Mouse (Mus musculus) midbrain, embryonic 10.5 days (tissue): ENCODE results near the gene Birc2. TPM values are rescaled to one million over a fixed set of nuclear protein-coding genes. Genes with fewer than 3 reads are reported as not detected.

Experiments used
- DNase-seq: peaks from one replicate; pipeline ENCODE4 v3.0.0-alpha.2; 2017; ENCODE audit warnings: low spot score
- H3K27ac ChIP-seq: fragments of 300-500 bp; sonication (generic); replicated peaks from 2 replicates; pipeline ENCODE4 v1.5.1; 2016; ENCODE audit warnings: mild to moderate bottlenecking
- H3K27me3 ChIP-seq: fragments of 300-500 bp; sonication (generic); 2 replicates; pipeline ENCODE4 v1.6.1; 2016; ENCODE audit warnings: low read depth, mild to moderate bottlenecking; ENCODE audit not compliant: poor library complexity, severe bottlenecking
- H3K36me3 ChIP-seq: fragments of 300-500 bp; sonication (generic); 2 replicates; pipeline ENCODE4 v1.6.1; 2016; ENCODE audit warnings: mild to moderate bottlenecking, moderate library complexity
- H3K4me1 ChIP-seq: fragments of 300-500 bp; sonication (generic); 2 replicates; pipeline ENCODE4 v1.6.1; 2016
- H3K4me3 ChIP-seq: fragments of 300-500 bp; sonication (generic); 2 replicates; pipeline ENCODE4 v1.5.1; 2016; ENCODE audit warnings: mild to moderate bottlenecking, moderate library complexity
- H3K9me3 ChIP-seq: fragments of 300-500 bp; sonication (generic); replicated peaks from 2 replicates; pipeline ENCODE4 v1.6.1; 2016; ENCODE audit warnings: mild to moderate bottlenecking
- WGBS: fragments of 180-500 bp; shearing (Covaris S2); methylation state at CpG from one replicate; pipeline ENCODE4 v1.1.7; 2016; 5-methylcytosine and 5-hydroxymethylcytosine counted together
- polyA plus RNA-seq: library from polyadenylated mRNA; unstranded; fragments of >200 nt; fragmentation: Nextera tagmentation; extraction: Ambion mirVana; gene quantifications from 2 replicates; pipeline ENCODE4 v1.2.1, GENCODE M21; 2016

Gene Birc2
- polyA plus RNA-seq, 1 experiment from 2014 or later: 30.7 TPM

- Histone ChIP-seq H3K36me3 (peaks cover 71% of the 10 kb centered on the region), H3K27ac (no peak overlapping the region), H3K4me3 (no peak overlapping the region), H3K4me1 (peaks cover 6% of the 10 kb centered on the region; the same call in 1 of the 2 replicates), H3K27me3 (no peaks in the 10 kb centered on the region), H3K9me3 (no peaks in the 10 kb centered on the region)
- no peak for DNase-seq
- WGBS: 95% methylated on average over 11 of the region's 11 CpGs
Observed at GRCm38 (mm10) chr9:7790580-7791084, 46.2 kb downstream of the Birc2 start.

- 92% methylated on average over 8 of the region's 8 CpGs for WGBS
- H3K27ac ChIP-seq: no peak overlapping the region
- peaks cover 6% of the 10 kb centered on the region for H3K4me1 ChIP-seq
- H3K9me3 ChIP-seq: no peaks in the 10 kb centered on the region
- no peaks in the 10 kb centered on the region for H3K27me3 ChIP-seq
- H3K36me3 ChIP-seq: peaks cover 73% of the 10 kb centered on the region
- DNase-seq: no peak
- H3K4me3 ChIP-seq: no peak overlapping the region
Observed at GRCm38 (mm10) chr9:7789764-7790575, 46.9 kb downstream of the Birc2 start.

- Histone ChIP-seq H3K36me3 (peaks cover 68% of the 10 kb centered on the region), H3K27me3 (no peaks in the 10 kb centered on the region), H3K9me3 (no peaks in the 10 kb centered on the region), H3K4me3 (no peak overlapping the region), H3K27ac (no peak overlapping the region), H3K4me1 (peaks cover 15% of the 10 kb centered on the region)
- WGBS: 89% methylated on average over 6 of the region's 6 CpGs
- no peak for DNase-seq
Observed at GRCm38 (mm10) chr9:7788411-7788810, 48.5 kb downstream of the Birc2 start.

- Histone ChIP-seq H3K4me1 (peaks cover 15% of the 10 kb centered on the region), H3K27me3 (no peaks in the 10 kb centered on the region), H3K27ac (peak overlapping the region; percentile 38; the same call in 1 of the 2 replicates), H3K9me3 (no peaks in the 10 kb centered on the region), H3K36me3 (peaks cover 64% of the 10 kb centered on the region), H3K4me3 (no peak overlapping the region)
- 84% methylated on average over 7 of the region's 7 CpGs for WGBS
- DNase-seq: no peak
Observed at GRCm38 (mm10) chr9:7786086-7786485, 50.8 kb downstream of the Birc2 start.

GRCm38 (mm10) chr9:7785396-7785795 is 51.5 kb downstream of the Birc2 start:
- Histone ChIP-seq H3K27ac (no peak overlapping the region), H3K4me1 (peaks cover 15% of the 10 kb centered on the region), H3K4me3 (no peak overlapping the region), H3K36me3 (peaks cover 58% of the 10 kb centered on the region), H3K27me3 (no peaks in the 10 kb centered on the region), H3K9me3 (no peaks in the 10 kb centered on the region)
- 91% methylated on average over 3 of the region's 3 CpGs for WGBS
- DNase-seq: no peak

- Histone ChIP-seq H3K9me3 (no peaks in the 10 kb centered on the region), H3K4me1 (peaks cover 15% of the 10 kb centered on the region), H3K4me3 (no peak overlapping the region), H3K27me3 (no peaks in the 10 kb centered on the region), H3K36me3 (peaks cover 53% of the 10 kb centered on the region), H3K27ac (0 out of 2 replicates have a peak overlapping the region, but pooled peaks have one; percentile 6)
- DNase-seq: no peak
- 57% methylated on average over 1 of the region's 1 CpGs for WGBS
Observed at GRCm38 (mm10) chr9:7784615-7785012, 52.2 kb downstream of the Birc2 start.

- Histone ChIP-seq H3K4me1 (peaks cover 15% of the 10 kb centered on the region), H3K9me3 (no peaks in the 10 kb centered on the region), H3K27ac (0 out of 2 replicates have a peak overlapping the region, but pooled peaks have one; percentile 24), H3K4me3 (no peak overlapping the region), H3K36me3 (peaks cover 57% of the 10 kb centered on the region), H3K27me3 (no peaks in the 10 kb centered on the region)
- no peak for DNase-seq
- WGBS: 87% methylated on average over 15 of the region's 15 CpGs
Observed at GRCm38 (mm10) chr9:7783823-7784614, 52.8 kb downstream of the Birc2 start.

- Histone ChIP-seq H3K9me3 (no peaks in the 10 kb centered on the region), H3K27me3 (no peaks in the 10 kb centered on the region), H3K4me3 (no peak overlapping the region), H3K36me3 (peaks cover 57% of the 10 kb centered on the region), H3K4me1 (peaks cover 9% of the 10 kb centered on the region), H3K27ac (no peak overlapping the region)
- DNase-seq: no peak
- WGBS: 93% methylated on average over 8 of the region's 8 CpGs
Observed at GRCm38 (mm10) chr9:7780250-7781150, 56.4 kb downstream of the Birc2 start.

GRCm38 (mm10) chr9:7779786-7780185 is 57.1 kb downstream of the Birc2 start:
- Histone ChIP-seq H3K9me3 (no peaks in the 10 kb centered on the region), H3K4me1 (peaks cover 7% of the 10 kb centered on the region), H3K27me3 (no peaks in the 10 kb centered on the region), H3K27ac (no peak overlapping the region), H3K4me3 (no peak overlapping the region), H3K36me3 (peaks cover 55% of the 10 kb centered on the region)
- DNase-seq: no peak
- WGBS: 96% methylated on average over 4 of the region's 4 CpGs

- no peak overlapping the region for H3K4me3 ChIP-seq
- H3K4me1 ChIP-seq: no peaks in the 10 kb centered on the region
- peaks cover 59% of the 10 kb centered on the region for H3K36me3 ChIP-seq
- 87% methylated on average over 7 of the region's 7 CpGs for WGBS
- no peaks in the 10 kb centered on the region for H3K27me3 ChIP-seq
- DNase-seq: no peak
- H3K9me3 ChIP-seq: no peaks in the 10 kb centered on the region
- H3K27ac ChIP-seq: no peak overlapping the region
Observed at GRCm38 (mm10) chr9:7778771-7779170, 58.1 kb downstream of the Birc2 start.

- no peak for DNase-seq
- H3K36me3 ChIP-seq: peaks cover 61% of the 10 kb centered on the region
- peaks cover under 1% of the 10 kb centered on the region; the same call in 1 of the 2 replicates for H3K4me1 ChIP-seq
- H3K4me3 ChIP-seq: no peak overlapping the region
- no peak overlapping the region for H3K27ac ChIP-seq
- no peaks in the 10 kb centered on the region for H3K27me3 ChIP-seq
- 85% methylated on average over 1 of the region's 1 CpGs for WGBS
- no peaks in the 10 kb centered on the region for H3K9me3 ChIP-seq
Observed at GRCm38 (mm10) chr9:7777652-7778051, 59.2 kb downstream of the Birc2 start.

- Histone ChIP-seq H3K4me3 (no peak overlapping the region), H3K4me1 (peaks cover 7% of the 10 kb centered on the region; the same call in 1 of the 2 replicates), H3K36me3 (peaks cover 63% of the 10 kb centered on the region), H3K27ac (no peak overlapping the region), H3K27me3 (no peaks in the 10 kb centered on the region), H3K9me3 (no peaks in the 10 kb centered on the region)
- WGBS: 93% methylated on average over 1 of the region's 1 CpGs
- DNase-seq: no peak
Observed at GRCm38 (mm10) chr9:7776940-7777339, 59.9 kb downstream of the Birc2 start.
